Mouse (Mus musculus): ENCODE measurements around the gene Arhgap24.

Arhgap24 gene

GRCm38 (mm10) chr5:102702581-102702980 lies 221.4 kb downstream of the Arhgap24 start:
- Histone ChIP-seq H3K27me3 (ENCODE audit: insufficient read depth, low read length) (no peaks in the 10 kb centered on the region), H3K4me1 (replicated peaks; ENCODE audit: low read depth, low read length) (no peaks in the 10 kb centered on the region), H3K9me3 (ENCODE audit: low read length) (no peaks in the 10 kb centered on the region), H3K4me3 (replicated peaks; ENCODE audit: low read length) (no peak overlapping the region), H3K36me3 (ENCODE audit: insufficient read depth, low read length) (no peaks in the 10 kb centered on the region)
- no peak for TF ChIP-seq NANOG (IDR thresholded peaks at IDR 0.05; ENCODE audit: borderline replicate concordance, low read length)
- TF ChIP-seq CTCF (conservative IDR thresholded peaks at IDR 0.05; ENCODE audit: low read length) = no peak
- no peak for TF ChIP-seq POU5F1 (IDR thresholded peaks at IDR 0.05; ENCODE audit: borderline replicate concordance, low read length)

GRCm38 (mm10) chr5:102703325-102704099 lies 222.3 kb downstream of the Arhgap24 start:
- TF ChIP-seq POU5F1 (IDR thresholded peaks at IDR 0.05; ENCODE audit: borderline replicate concordance, low read length) (no peak), CTCF (conservative IDR thresholded peaks at IDR 0.05; ENCODE audit: low read length) (peak; percentile 48), NANOG (IDR thresholded peaks at IDR 0.05; ENCODE audit: borderline replicate concordance, low read length) (no peak)

GRCm38 (mm10) chr5:102705170-102705569 lies 224.0 kb downstream of the Arhgap24 start:
- Histone ChIP-seq H3K4me3 (replicated peaks; ENCODE audit: low read length) (no peak overlapping the region), H3K27me3 (ENCODE audit: insufficient read depth, low read length) (no peaks in the 10 kb centered on the region), H3K36me3 (ENCODE audit: insufficient read depth, low read length) (no peaks in the 10 kb centered on the region), H3K9me3 (ENCODE audit: low read length) (no peaks in the 10 kb centered on the region), H3K4me1 (replicated peaks; ENCODE audit: low read depth, low read length) (no peaks in the 10 kb centered on the region)
- TF ChIP-seq NANOG (IDR thresholded peaks at IDR 0.05; ENCODE audit: borderline replicate concordance, low read length) (no peak), POU5F1 (IDR thresholded peaks at IDR 0.05; ENCODE audit: borderline replicate concordance, low read length) (no peak), CTCF (conservative IDR thresholded peaks at IDR 0.05; ENCODE audit: low read length) (no peak)

More at GRCm38 (mm10) chr5:102703325-102704099, 222.3 kb downstream of the Arhgap24 start:
- no peaks in the 10 kb centered on the region for H3K27me3 ChIP-seq (ENCODE audit: insufficient read depth, low read length)
- no peak overlapping the region for H3K4me3 ChIP-seq (replicated peaks; ENCODE audit: low read length)
- H3K9me3 ChIP-seq (ENCODE audit: low read length) = no peaks in the 10 kb centered on the region
- no peaks in the 10 kb centered on the region for H3K4me1 ChIP-seq (replicated peaks; ENCODE audit: low read depth, low read length)
- H3K36me3 ChIP-seq (ENCODE audit: insufficient read depth, low read length) = no peaks in the 10 kb centered on the region

- TF ChIP-seq NANOG (IDR thresholded peaks at IDR 0.05; ENCODE audit: borderline replicate concordance, low read length) (no peak), CTCF (conservative IDR thresholded peaks at IDR 0.05; ENCODE audit: low read length) (no peak), POU5F1 (IDR thresholded peaks at IDR 0.05; ENCODE audit: borderline replicate concordance, low read length) (no peak)
- Histone ChIP-seq H3K4me3 (replicated peaks; ENCODE audit: low read length) (no peak overlapping the region), H3K4me1 (replicated peaks; ENCODE audit: low read depth, low read length) (no peaks in the 10 kb centered on the region), H3K9me3 (ENCODE audit: low read length) (no peaks in the 10 kb centered on the region), H3K36me3 (ENCODE audit: insufficient read depth, low read length) (no peaks in the 10 kb centered on the region), H3K27me3 (ENCODE audit: insufficient read depth, low read length) (no peaks in the 10 kb centered on the region)
Measured at GRCm38 (mm10) chr5:102710336-102710735, 229.1 kb downstream of the Arhgap24 start.

GRCm38 (mm10) chr5:102719368-102719972 lies 238.3 kb downstream of the Arhgap24 start:
- no peak for TF ChIP-seq NANOG (IDR thresholded peaks at IDR 0.05; ENCODE audit: borderline replicate concordance, low read length)
- TF ChIP-seq POU5F1 (IDR thresholded peaks at IDR 0.05; ENCODE audit: borderline replicate concordance, low read length) = no peak
- no peak for TF ChIP-seq CTCF (conservative IDR thresholded peaks at IDR 0.05; ENCODE audit: low read length)
- H3K36me3 ChIP-seq (ENCODE audit: insufficient read depth, low read length) = no peaks in the 10 kb centered on the region
- H3K27me3 ChIP-seq (ENCODE audit: insufficient read depth, low read length) = no peaks in the 10 kb centered on the region
- H3K4me3 ChIP-seq (replicated peaks; ENCODE audit: low read length) = no peak overlapping the region
- no peaks in the 10 kb centered on the region for H3K4me1 ChIP-seq (replicated peaks; ENCODE audit: low read depth, low read length)
- H3K9me3 ChIP-seq (ENCODE audit: low read length) = no peaks in the 10 kb centered on the region

- no peak overlapping the region for H3K4me3 ChIP-seq (replicated peaks; ENCODE audit: low read length)
- H3K4me1 ChIP-seq (replicated peaks; ENCODE audit: low read depth, low read length) = no peaks in the 10 kb centered on the region
- no peaks in the 10 kb centered on the region for H3K9me3 ChIP-seq (ENCODE audit: low read length)
- no peaks in the 10 kb centered on the region for H3K36me3 ChIP-seq (ENCODE audit: insufficient read depth, low read length)
- H3K27me3 ChIP-seq (ENCODE audit: insufficient read depth, low read length) = no peaks in the 10 kb centered on the region
- TF ChIP-seq CTCF (conservative IDR thresholded peaks at IDR 0.05; ENCODE audit: low read length) = no peak
- no peak for TF ChIP-seq POU5F1 (IDR thresholded peaks at IDR 0.05; ENCODE audit: borderline replicate concordance, low read length)
- no peak for TF ChIP-seq NANOG (IDR thresholded peaks at IDR 0.05; ENCODE audit: borderline replicate concordance, low read length)
Measured at GRCm38 (mm10) chr5:102723558-102723957, 242.4 kb downstream of the Arhgap24 start.

- Histone ChIP-seq H3K4me3 (replicated peaks; ENCODE audit: low read length) (no peak overlapping the region), H3K9me3 (ENCODE audit: low read length) (no peaks in the 10 kb centered on the region), H3K36me3 (ENCODE audit: insufficient read depth, low read length) (no peaks in the 10 kb centered on the region), H3K4me1 (replicated peaks; ENCODE audit: low read depth, low read length) (no peaks in the 10 kb centered on the region), H3K27me3 (ENCODE audit: insufficient read depth, low read length) (no peaks in the 10 kb centered on the region)
- no peak for TF ChIP-seq NANOG (IDR thresholded peaks at IDR 0.05; ENCODE audit: borderline replicate concordance, low read length)
- no peak for TF ChIP-seq POU5F1 (IDR thresholded peaks at IDR 0.05; ENCODE audit: borderline replicate concordance, low read length)
- TF ChIP-seq CTCF (conservative IDR thresholded peaks at IDR 0.05; ENCODE audit: low read length) = no peak
Measured at GRCm38 (mm10) chr5:102724813-102725348, 243.7 kb downstream of the Arhgap24 start.

GRCm38 (mm10) chr5:102725365-102725764 lies 244.2 kb downstream of the Arhgap24 start:
- no peaks in the 10 kb centered on the region for H3K27me3 ChIP-seq (ENCODE audit: insufficient read depth, low read length)
- H3K9me3 ChIP-seq (ENCODE audit: low read length) = no peaks in the 10 kb centered on the region
- H3K4me3 ChIP-seq (replicated peaks; ENCODE audit: low read length) = no peak overlapping the region
- TF ChIP-seq CTCF (conservative IDR thresholded peaks at IDR 0.05; ENCODE audit: low read length) (no peak), NANOG (IDR thresholded peaks at IDR 0.05; ENCODE audit: borderline replicate concordance, low read length) (no peak), POU5F1 (IDR thresholded peaks at IDR 0.05; ENCODE audit: borderline replicate concordance, low read length) (no peak)
- H3K36me3 ChIP-seq (ENCODE audit: insufficient read depth, low read length) = no peaks in the 10 kb centered on the region
- no peaks in the 10 kb centered on the region for H3K4me1 ChIP-seq (replicated peaks; ENCODE audit: low read depth, low read length)

All from E14TG2a.4 (cell line).